Mouse (Mus musculus) lung, postnatal 10 days (tissue): Measurements from ENCODE around the gene S100a5.

ENCODE experiments used
- DNase-seq: peaks from one replicate; pipeline ENCODE4 v3.0.0; 2021

S100a5 gene

GRCm38 (mm10) chr3:90608223-90608622, at the start of gene S100a5:
Gene S100a5, plus strand, starts transcription at chr3:90608523.
- DNase-seq = no peak

DNA sequence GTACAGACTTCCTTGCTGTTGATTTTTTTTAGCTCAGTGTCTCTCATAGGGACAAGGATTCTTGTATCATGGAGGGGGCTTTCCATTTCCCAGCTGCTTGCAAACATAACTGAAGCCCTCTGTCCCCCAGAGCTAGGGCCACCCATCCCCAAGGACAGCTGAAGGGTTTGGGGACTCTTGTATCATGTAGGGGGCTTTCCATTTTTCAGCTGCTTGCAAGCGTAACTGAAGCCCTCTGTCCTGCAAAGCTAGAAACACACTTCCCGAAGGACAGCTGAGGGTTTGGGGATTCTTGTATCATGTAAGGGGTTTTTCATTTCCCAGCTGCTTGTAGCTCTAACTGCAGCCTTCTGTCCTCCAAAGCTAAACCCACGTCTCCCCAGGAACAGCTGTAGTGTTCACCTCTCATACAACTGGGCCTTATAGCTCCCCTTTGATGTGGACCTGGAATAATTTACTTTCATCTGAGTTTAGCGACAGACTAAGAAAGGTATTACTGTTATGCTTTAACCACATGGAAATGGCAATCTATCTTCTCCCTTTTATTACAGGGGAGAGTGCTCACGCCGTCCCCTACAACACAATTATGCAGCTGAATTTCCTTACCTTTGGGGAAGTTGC, 48.2 kb upstream of the S100a5 start, which contains the start of gene S100a3:
TSS of gene S100a3 (plus strand) at position 571 of the 621 bp plus-strand sequence.
- no peak for DNase-seq

DNA sequence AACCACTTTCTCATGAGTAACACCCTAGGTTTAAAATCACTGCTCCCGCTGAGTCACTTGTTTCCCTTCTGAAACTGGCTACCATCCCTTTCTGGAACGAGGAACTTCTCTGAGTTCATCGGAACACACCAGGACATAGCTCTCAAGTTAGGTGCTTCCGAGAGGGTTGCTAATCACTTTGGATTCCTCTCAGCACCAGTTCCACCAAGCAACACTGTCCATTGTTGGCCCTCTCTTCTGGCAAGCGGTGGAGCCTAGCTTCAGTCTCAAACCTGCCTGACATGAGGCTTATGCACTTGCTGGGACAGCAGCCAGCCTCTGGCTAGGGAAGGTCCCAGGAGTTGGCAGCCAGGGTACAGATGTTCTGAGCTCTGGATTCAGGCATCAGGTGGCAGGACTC, 33.6 kb upstream of the S100a5 start:
- DNase-seq = no peak

- no peak for DNase-seq
Observed at GRCm38 (mm10) chr3:90575320-90575719, 33.0 kb upstream of the S100a5 start.

DNA sequence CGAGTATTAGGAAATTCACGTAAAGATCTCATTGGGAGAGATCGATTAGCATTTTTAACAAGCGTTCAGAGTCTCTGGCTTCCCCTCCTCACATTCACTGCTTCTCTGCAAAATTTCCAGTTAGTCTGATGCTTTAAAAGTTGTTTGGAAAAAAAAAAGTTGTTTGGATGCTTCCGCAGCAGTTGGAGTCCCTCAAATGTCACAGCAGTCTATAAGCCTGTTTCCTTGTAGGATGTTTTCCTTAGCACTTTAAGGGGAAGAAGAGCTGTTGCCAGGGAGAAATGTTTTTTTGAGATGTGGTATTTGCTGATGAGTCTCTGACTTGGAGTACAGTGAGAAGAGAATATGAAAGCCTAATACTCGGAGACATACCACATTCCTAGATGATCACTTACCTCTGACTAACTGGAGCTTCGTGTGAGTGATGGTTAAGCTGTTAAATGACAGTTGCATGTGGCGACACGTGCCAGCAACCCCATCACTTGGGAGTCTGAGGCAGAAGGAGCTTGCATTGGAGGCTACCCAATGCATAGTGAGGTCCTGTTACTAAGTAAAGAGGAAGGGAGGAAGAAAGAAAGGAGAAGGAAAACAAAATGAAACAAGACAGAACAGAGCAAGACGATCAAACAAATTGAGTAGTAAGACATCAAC, 31.8 kb upstream of the S100a5 start:
- DNase-seq = no peak

DNA sequence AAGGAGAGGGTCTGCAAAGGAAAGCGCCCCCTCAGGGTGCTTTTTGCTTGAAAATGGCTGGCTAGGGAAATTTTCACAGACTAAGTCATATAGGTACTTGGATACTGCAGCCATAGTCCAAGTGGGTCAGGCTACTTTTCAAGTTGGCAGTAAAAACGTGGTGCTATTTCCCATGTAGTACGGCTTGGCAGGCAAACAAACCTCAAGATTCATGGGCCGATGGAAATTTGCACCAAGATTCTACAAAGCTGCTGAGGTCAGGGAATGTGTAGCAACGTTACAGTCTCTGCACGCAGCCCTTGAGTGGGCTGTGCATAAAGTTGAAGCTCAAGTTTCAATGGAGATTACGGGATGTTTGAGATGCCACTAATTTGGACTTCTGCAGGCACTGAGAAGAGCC, 28.9 kb upstream of the S100a5 start:
- no peak for DNase-seq

DNA sequence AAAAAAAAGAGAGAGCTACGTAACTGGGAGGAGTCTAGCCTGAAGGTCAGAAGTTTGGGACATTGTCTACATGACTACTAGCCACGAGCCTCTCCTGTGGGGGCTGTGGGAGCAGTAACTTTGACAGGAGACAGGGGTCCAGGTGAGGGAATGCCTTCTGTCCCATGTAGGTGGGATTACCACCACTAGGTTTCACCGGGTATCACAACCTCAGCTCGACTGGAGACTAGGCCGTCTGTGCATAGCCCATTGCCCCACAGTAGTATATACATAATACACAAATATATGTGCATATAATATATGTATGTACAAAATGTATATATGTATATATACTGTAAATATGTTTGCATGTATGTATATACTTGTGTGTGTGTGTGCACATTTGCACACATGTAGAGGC, 27.2 kb upstream of the S100a5 start:
- DNase-seq = no peak

DNA sequence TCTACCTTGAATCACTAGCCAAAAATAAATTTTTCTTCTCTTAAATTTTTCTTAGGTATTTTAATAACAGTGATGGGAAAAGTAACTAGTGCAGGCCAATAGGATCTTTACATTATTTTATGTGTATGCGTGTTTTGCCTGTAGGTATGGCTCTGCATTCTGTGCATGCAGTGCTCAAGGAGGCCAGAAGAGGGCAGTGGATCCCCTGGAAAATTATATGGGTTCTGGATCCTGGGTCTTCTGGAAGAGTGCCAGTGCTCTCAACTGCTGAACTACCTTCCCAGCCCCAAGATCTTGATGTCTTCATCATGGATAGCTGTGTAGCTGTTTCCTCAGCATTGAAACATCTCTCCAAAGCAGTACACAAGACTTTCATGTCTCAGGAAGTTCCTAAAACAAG, 26.2 kb upstream of the S100a5 start:
- DNase-seq = no peak

DNA sequence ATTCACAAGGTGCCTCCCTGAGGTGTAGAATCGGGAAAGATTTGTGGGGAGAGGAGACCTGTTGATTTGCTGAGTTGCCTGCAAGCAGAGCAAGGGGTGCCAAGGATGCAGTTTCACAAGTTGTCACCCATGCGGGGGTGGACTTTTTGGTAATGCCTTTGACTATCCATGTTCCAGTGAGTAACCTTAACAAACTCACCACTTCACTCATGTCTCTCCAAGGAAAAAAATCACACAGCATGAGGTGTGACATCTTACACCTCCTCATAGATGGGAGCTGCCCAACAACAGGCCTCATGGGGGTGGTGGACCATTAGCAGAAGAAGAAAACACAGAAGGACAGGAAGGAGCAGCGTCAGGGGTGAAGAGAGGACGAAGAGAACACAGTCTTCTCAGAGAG, 25.8 kb upstream of the S100a5 start:
- DNase-seq = no peak

- no peak for DNase-seq
Observed at GRCm38 (mm10) chr3:90583893-90584292, 24.4 kb upstream of the S100a5 start.

DNA sequence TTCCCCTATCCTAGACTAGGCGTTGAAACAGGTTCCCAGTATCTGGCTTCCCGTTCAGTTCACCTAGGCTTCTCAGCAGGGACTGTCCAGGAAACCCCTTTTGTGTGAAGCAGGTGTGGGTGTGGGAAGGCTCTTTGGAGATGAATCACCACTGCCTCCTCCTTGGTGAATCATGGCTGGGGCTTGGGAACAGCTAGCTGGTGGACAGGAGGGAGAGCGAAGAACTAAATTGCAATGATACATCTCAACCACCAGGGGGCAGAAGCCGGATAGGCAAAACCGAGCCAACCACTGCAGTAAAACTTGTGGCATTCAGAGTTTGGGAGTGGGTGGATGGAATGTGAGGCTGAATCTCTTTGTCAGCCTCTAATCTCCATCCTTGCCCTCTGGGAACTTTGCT, 22.7 kb upstream of the S100a5 start:
- peak; percentile 80 for DNase-seq

GRCm38 (mm10) chr3:90586016-90586643, 22.2 kb upstream of the S100a5 start:
- DNase-seq = no peak

DNA sequence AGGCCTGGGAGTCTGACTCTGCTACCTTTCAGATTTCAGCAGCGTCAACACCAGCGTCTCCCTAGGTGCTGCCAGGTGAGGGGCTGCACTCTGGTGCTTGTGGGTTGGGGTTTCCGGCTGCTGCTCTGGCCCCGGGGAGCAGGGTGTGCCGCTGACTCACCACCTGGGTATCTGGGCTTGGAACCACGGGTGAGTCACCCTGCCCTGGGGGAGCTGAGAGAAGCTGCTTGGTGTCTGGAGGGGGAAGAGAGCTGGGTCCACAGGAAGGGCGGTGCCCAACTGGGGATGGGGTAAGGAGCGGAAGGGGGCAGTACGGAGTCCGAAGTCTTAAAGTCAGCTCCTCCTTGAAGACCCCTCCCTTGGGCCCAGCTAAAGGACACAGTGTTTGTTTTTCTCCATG, 21.4 kb upstream of the S100a5 start:
- DNase-seq = peak; percentile 78

- DNase-seq = peak; percentile 42
Observed at GRCm38 (mm10) chr3:90587361-90588101, 20.8 kb upstream of the S100a5 start.

GRCm38 (mm10) chr3:90589390-90589789, 18.9 kb upstream of the S100a5 start:
- DNase-seq = no peak

DNA sequence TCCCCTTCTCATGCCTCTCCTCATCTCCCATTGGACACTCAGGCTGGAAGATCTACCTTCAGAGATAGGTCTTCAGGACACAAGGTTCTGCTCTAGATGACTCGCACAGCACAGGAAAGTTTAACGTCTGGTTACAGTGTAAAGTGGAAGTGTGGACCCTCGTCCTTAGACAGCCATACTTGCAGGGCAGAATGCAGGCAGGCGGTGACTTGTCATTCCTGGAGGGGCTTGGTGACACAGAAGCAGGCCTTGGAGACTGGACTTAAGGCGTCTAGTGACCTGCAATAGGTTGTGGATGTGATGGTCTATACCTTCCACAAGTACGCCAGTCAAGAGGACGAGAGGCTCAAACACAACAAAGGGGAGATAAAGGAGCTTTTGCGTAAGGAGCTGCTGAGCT, 18.4 kb upstream of the S100a5 start, which contains the start of gene S100a2:
TSS of gene S100a2 (plus strand) at position 301 of the 400 bp plus-strand sequence.
- DNase-seq = no peak

GRCm38 (mm10) chr3:90594466-90594865, 13.9 kb upstream of the S100a5 start:
- DNase-seq = no peak

DNA sequence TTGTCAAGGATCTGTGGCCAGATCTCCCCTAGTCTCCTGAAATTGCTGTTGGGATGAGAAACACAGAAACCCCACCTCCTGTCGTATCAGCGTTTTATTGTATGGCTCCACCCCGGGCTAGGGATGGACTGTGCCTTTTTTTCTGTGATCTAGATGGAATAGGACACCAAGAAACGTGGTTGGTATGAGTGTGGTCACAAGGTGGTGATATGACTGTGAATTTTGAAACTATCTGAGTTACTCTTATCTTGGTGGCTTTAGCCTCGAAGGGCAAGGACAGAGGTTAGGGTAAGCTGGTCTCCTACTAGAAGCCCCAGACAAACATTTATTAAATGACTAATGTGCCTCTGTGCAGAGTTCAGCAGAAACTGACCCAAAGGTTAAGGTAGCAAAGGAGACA, 12.8 kb upstream of the S100a5 start:
- no peak for DNase-seq

GRCm38 (mm10) chr3:90596810-90597209, 11.5 kb upstream of the S100a5 start:
- DNase-seq = no peak

DNA sequence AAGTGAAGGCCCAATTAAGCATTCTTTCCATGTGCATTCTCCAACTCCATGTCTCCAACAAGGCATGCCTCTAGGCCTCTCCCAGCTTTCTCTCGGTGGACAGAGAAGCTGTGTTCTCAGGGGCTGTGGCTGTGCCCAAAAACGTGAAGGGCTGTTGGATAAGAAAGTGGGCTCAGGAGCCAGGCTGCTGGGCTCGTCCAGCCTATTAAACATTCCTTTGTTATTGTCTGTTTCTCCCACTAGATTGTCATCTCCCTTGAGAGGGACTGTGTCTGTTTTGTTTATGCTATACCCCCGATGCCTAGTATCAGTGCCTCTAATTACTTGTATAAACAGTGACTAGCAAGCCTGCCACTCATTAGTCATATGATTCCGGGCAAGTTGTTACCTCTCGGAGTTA, 10.6 kb upstream of the S100a5 start:
- DNase-seq = no peak

DNA sequence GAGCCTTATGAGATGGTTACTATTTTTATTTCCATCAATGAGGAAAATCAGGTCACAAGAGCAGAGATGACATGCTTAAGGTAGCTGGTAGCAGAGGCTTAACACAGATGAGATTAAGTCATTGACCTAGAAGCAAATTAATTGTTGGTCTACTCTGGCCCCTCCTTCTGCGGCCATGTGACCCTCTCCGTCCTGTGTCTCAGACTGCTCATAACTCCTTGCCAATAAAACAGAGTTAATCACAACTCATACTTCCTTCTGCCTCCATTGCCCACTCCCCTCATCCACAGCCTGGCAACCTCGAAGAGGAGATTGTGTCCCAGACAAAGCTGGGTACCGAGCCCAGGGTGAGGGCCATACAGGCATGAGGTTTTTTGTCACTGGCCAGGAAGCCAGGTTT, 10.1 kb upstream of the S100a5 start:
- no peak for DNase-seq

DNA sequence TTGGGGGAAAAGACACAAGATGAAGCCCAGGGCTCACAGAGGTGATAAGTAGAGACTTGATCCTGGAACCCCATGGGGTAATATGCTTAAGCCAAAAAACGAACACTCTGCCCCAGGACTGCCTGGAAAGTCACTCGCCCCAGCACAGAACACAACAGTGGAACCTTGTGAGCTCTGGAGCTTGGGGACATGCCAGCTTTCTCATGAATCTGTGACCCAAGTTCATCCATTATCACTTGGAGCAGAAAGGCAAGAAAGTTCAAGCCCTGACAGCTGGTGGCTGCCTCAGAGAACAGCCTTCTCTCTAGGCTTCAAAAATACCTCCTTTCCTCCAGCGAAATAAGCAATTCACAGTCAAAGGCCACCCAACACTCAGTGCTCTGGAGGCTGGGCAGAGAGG, 8.9 kb upstream of the S100a5 start:
- no peak for DNase-seq

- DNase-seq = no peak
Observed at GRCm38 (mm10) chr3:90600036-90600435, 8.3 kb upstream of the S100a5 start.
